Mouse (Mus musculus) CH12.LX (cell line): ENCODE data around the gene Tcirg1.

Experiments used
- CTCF ChIP-seq, 2 experiments: IDR thresholded peaks in 1 of 2; conservative IDR thresholded peaks in 1 of 2; 2 replicates each; pipeline ENCODE4 v1.5.1; 2011 to 2012; ENCODE audit warnings: low read depth in 2 of 2, low read length in 2 of 2, improper control_type of control experiment in 1 of 2, inconsistent platforms in 1 of 2, mild to moderate bottlenecking in 1 of 2, moderate library complexity in 1 of 2
- ELF1 ChIP-seq: IDR thresholded peaks from 2 replicates; pipeline ENCODE4 v1.6.1; 2014; ENCODE audit warnings: low read depth, mild to moderate bottlenecking, inconsistent platforms, low read length, improper control_type of control experiment
- EP300 ChIP-seq: IDR thresholded peaks from 2 replicates; pipeline ENCODE4 v1.6.1; 2011; ENCODE audit warnings: low read length, improper control_type of control experiment
- JUN ChIP-seq: IDR thresholded peaks from 2 replicates; pipeline ENCODE4 v1.6.1; 2011; ENCODE audit warnings: low read depth, mild to moderate bottlenecking, low read length, improper control_type of control experiment, moderate library complexity; ENCODE audit not compliant: insufficient read depth
- MAX ChIP-seq: IDR thresholded peaks from 2 replicates; pipeline ENCODE4 v1.6.1; 2011; ENCODE audit warnings: low read length, improper control_type of control experiment
- MEF2A ChIP-seq: IDR thresholded peaks from 2 replicates; pipeline ENCODE4 v1.6.1; 2014; ENCODE audit warnings: low read depth, mild to moderate bottlenecking, inconsistent platforms, low read length, improper control_type of control experiment, borderline replicate concordance
- POLR2A ChIP-seq: IDR thresholded peaks from 2 replicates; pipeline ENCODE4 v1.6.1; 2011; ENCODE audit warnings: low read depth, mild to moderate bottlenecking, improper control_type of control experiment, low read length
- SMC3 ChIP-seq: IDR thresholded peaks from 2 replicates; pipeline ENCODE4 v1.6.1; 2011; ENCODE audit warnings: low read depth, low read length, improper control_type of control experiment
- USF1 ChIP-seq: IDR thresholded peaks from 2 replicates; pipeline ENCODE4 v1.6.1; 2014; ENCODE audit warnings: low read depth, mild to moderate bottlenecking, inconsistent platforms, low read length, improper control_type of control experiment
- ZMIZ1 ChIP-seq: IDR thresholded peaks from 2 replicates; pipeline ENCODE4 v1.6.1; 2012; ENCODE audit warnings: low read depth, mild to moderate bottlenecking, inconsistent platforms, low read length, improper control_type of control experiment

DNA sequence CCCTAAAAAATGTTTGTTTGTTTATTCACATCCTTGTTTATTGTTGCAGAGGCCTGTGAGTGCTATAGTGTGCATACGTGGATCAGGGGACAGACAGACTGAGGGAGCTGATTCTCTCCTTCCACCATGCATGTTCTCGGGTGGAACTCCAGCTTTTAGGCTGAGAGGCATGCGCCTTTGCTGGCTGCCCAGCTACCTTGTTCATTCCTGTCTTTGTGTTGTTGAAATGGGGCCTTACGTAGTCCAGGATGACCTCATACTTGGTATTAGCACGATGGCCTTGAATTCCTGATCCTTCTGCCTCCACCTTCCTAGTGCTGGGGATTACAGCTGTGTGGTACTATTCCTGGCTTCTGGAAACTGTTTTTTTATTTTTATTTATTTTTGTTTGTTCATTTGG, 59.2 kb downstream of the Tcirg1 start:
- TF ChIP-seq USF1: no peak
- no peak for TF ChIP-seq EP300
- no peak for TF ChIP-seq MEF2A
- TF ChIP-seq CTCF (conservative IDR thresholded peaks at IDR 0.05 in 1 of 2, IDR thresholded peaks at IDR 0.05 in 1 of 2; ENCODE audit: low read depth in 2 of 2, low read length in 2 of 2): no peak
- no peak for TF ChIP-seq JUN
- no peak for TF ChIP-seq MAX
- TF ChIP-seq ELF1: no peak
- TF ChIP-seq ZMIZ1: no peak
- no peak for TF ChIP-seq POLR2A
- no peak for TF ChIP-seq SMC3
